Mouse (Mus musculus) hindbrain, embryonic 11.5 days (tissue): ENCODE measurements around the gene Cit. TPM values are rescaled to one million over a fixed set of nuclear protein-coding genes. Genes with fewer than 3 reads are reported as not detected.

ENCODE experiments used
- ATAC-seq: fragments of 200-750 bp; cut with Nextera tagmentation; 2 replicates; pipeline ENCODE4 v1.8.0; 2017; ENCODE audit warnings: mild to moderate bottlenecking, moderate TSS enrichment, moderate library complexity; ENCODE audit not compliant: low FRiP score
- DNase-seq: peaks from one replicate; pipeline ENCODE4 v3.0.0-alpha.2; 2015; ENCODE audit warnings: low spot score
- H3K27ac ChIP-seq: fragments of 300-500 bp; sonication (generic); 2 replicates; pipeline ENCODE4 v1.5.1; 2014; ENCODE audit warnings: mild to moderate bottlenecking, low read depth, low read length
- H3K27me3 ChIP-seq: fragments of 300-500 bp; sonication (generic); 2 replicates; pipeline ENCODE4 v1.6.1; 2014; ENCODE audit warnings: mild to moderate bottlenecking, low read length, moderate library complexity, mixed read lengths; ENCODE audit not compliant: control insufficient read depth, insufficient read depth
- H3K36me3 ChIP-seq: fragments of 300-500 bp; sonication (generic); 2 replicates; pipeline ENCODE4 v1.6.1; 2014; ENCODE audit warnings: mild to moderate bottlenecking, low read length, moderate library complexity, mixed read lengths; ENCODE audit not compliant: control insufficient read depth, insufficient read depth
- H3K4me1 ChIP-seq: fragments of 300-500 bp; sonication (generic); replicated peaks from 2 replicates; pipeline ENCODE4 v1.6.1; 2014; ENCODE audit warnings: low read length, mixed read lengths; ENCODE audit not compliant: control insufficient read depth, insufficient read depth
- H3K4me2 ChIP-seq: fragments of 300-500 bp; sonication (generic); replicated peaks from 2 replicates; pipeline ENCODE4 v1.6.1; 2014; ENCODE audit warnings: mild to moderate bottlenecking, low read depth, low read length
- H3K4me3 ChIP-seq: fragments of 300-500 bp; sonication (generic); 2 replicates; pipeline ENCODE4 v1.5.1; 2014; ENCODE audit warnings: low read depth, low read length
- H3K9ac ChIP-seq: fragments of 300-500 bp; sonication (generic); 2 replicates; pipeline ENCODE4 v1.6.1; 2014; ENCODE audit warnings: low read depth, low read length
- H3K9me3 ChIP-seq: fragments of 300-500 bp; sonication (generic); 2 replicates; pipeline ENCODE4 v1.6.1; 2016; ENCODE audit warnings: low read length; ENCODE audit not compliant: control insufficient read depth
- WGBS: fragments of 180-500 bp; shearing (Covaris S2); extraction: QIAGEN DNeasy Blood & Tissue Kit; methylation state at CpG from one replicate; pipeline ENCODE4 v1.1.7; 2014; 5-methylcytosine and 5-hydroxymethylcytosine counted together
- polyA plus RNA-seq: library from polyadenylated mRNA; unstranded; fragments of >200 nt; fragmentation: Nextera tagmentation; extraction: Ambion mirVana; gene quantifications from 2 replicates; pipeline ENCODE4 v1.2.1, GENCODE M21; 2014

Cit gene
- polyA plus RNA-seq, 1 experiment from 2014 or later: 33.6 TPM

GRCm38 (mm10) chr5:115975672-115976071 is 130.6 kb downstream of the Cit start:
- H3K4me2 ChIP-seq: no peak overlapping the region
- no peak overlapping the region for H3K27ac ChIP-seq
- H3K4me1 ChIP-seq: no peaks in the 10 kb centered on the region
- H3K9me3 ChIP-seq: no peaks in the 10 kb centered on the region
- H3K9ac ChIP-seq: no peak overlapping the region
- ATAC-seq (no peak), DNase-seq (no peak)
- 91% methylated on average over 10 of the region's 10 CpGs for WGBS
- no peaks in the 10 kb centered on the region for H3K36me3 ChIP-seq
- H3K4me3 ChIP-seq: no peak overlapping the region
- no peaks in the 10 kb centered on the region for H3K27me3 ChIP-seq

GRCm38 (mm10) chr5:115976446-115976845 is 131.4 kb downstream of the Cit start:
- no peak for DNase-seq
- H3K9me3 ChIP-seq: no peaks in the 10 kb centered on the region
- H3K9ac ChIP-seq: no peak overlapping the region
- WGBS: 89% methylated on average over 5 of the region's 5 CpGs
- H3K4me3 ChIP-seq: no peak overlapping the region
- H3K27ac ChIP-seq: no peak overlapping the region
- no peaks in the 10 kb centered on the region for H3K27me3 ChIP-seq
- H3K4me1 ChIP-seq: no peaks in the 10 kb centered on the region
- no peak for ATAC-seq
- no peak overlapping the region for H3K4me2 ChIP-seq
- H3K36me3 ChIP-seq: no peaks in the 10 kb centered on the region

- no peaks in the 10 kb centered on the region for H3K27me3 ChIP-seq
- H3K9ac ChIP-seq: no peak overlapping the region
- no peak overlapping the region for H3K4me3 ChIP-seq
- H3K4me2 ChIP-seq: no peak overlapping the region
- H3K27ac ChIP-seq: no peak overlapping the region
- DNase-seq (no peak), ATAC-seq (no peak)
- no peaks in the 10 kb centered on the region for H3K36me3 ChIP-seq
- no peaks in the 10 kb centered on the region for H3K4me1 ChIP-seq
- 75% methylated on average over 10 of the region's 10 CpGs for WGBS
- H3K9me3 ChIP-seq: no peaks in the 10 kb centered on the region
Observed at GRCm38 (mm10) chr5:115977266-115977665, 132.2 kb downstream of the Cit start.

- Histone ChIP-seq H3K36me3 (no peaks in the 10 kb centered on the region), H3K27me3 (no peaks in the 10 kb centered on the region), H3K4me1 (no peaks in the 10 kb centered on the region), H3K27ac (peak overlapping the region; percentile 30; the same call in 1 of the 2 replicates), H3K4me3 (no peak overlapping the region), H3K4me2 (no peak overlapping the region), H3K9ac (no peak overlapping the region), H3K9me3 (no peaks in the 10 kb centered on the region)
- no peak for DNase-seq
- whole genome bisulfite sequencing: 73% methylated on average over 10 of the region's 10 CpGs
- ATAC-seq: no peak
Observed at GRCm38 (mm10) chr5:115977757-115978156, 132.7 kb downstream of the Cit start.

- Histone ChIP-seq H3K9ac (no peak overlapping the region), H3K36me3 (no peaks in the 10 kb centered on the region), H3K27ac (peak overlapping the region; percentile 30; the same call in 1 of the 2 replicates), H3K27me3 (no peaks in the 10 kb centered on the region), H3K4me3 (no peak overlapping the region), H3K4me1 (no peaks in the 10 kb centered on the region), H3K4me2 (no peak overlapping the region), H3K9me3 (no peaks in the 10 kb centered on the region)
- WGBS: 70% methylated on average over 5 of the region's 5 CpGs
- DNase-seq: no peak
- no peak for ATAC-seq
Observed at GRCm38 (mm10) chr5:115978255-115978654, 133.2 kb downstream of the Cit start.

GRCm38 (mm10) chr5:115979134-115979696 is 134.1 kb downstream of the Cit start:
- H3K4me3 ChIP-seq: no peak overlapping the region
- ATAC-seq (no peak), DNase-seq (peak; percentile 46)
- 64% methylated on average over 15 of the region's 16 CpGs for WGBS
- no peak overlapping the region for H3K9ac ChIP-seq
- no peaks in the 10 kb centered on the region for H3K36me3 ChIP-seq
- no peak overlapping the region for H3K27ac ChIP-seq
- H3K4me2 ChIP-seq: no peak overlapping the region
- no peaks in the 10 kb centered on the region for H3K27me3 ChIP-seq
- H3K9me3 ChIP-seq: no peaks in the 10 kb centered on the region
- H3K4me1 ChIP-seq: no peaks in the 10 kb centered on the region

GRCm38 (mm10) chr5:115980537-115980936 is 135.5 kb downstream of the Cit start:
- no peaks in the 10 kb centered on the region for H3K36me3 ChIP-seq
- ATAC-seq: no peak
- H3K4me3 ChIP-seq: no peak overlapping the region
- no peaks in the 10 kb centered on the region for H3K4me1 ChIP-seq
- DNase-seq: no peak
- no peaks in the 10 kb centered on the region for H3K9me3 ChIP-seq
- no peak overlapping the region for H3K4me2 ChIP-seq
- 91% methylated on average over 9 of the region's 9 CpGs for WGBS
- H3K27me3 ChIP-seq: no peaks in the 10 kb centered on the region
- H3K9ac ChIP-seq: no peak overlapping the region
- H3K27ac ChIP-seq: no peak overlapping the region

- Histone ChIP-seq H3K4me3 (no peak overlapping the region), H3K4me1 (no peaks in the 10 kb centered on the region), H3K4me2 (no peak overlapping the region), H3K9ac (no peak overlapping the region), H3K9me3 (no peaks in the 10 kb centered on the region), H3K27ac (no peak overlapping the region), H3K27me3 (no peaks in the 10 kb centered on the region), H3K36me3 (no peaks in the 10 kb centered on the region)
- ATAC-seq (no peak), DNase-seq (no peak)
- whole genome bisulfite sequencing: 87% methylated on average over 7 of the region's 7 CpGs
Observed at GRCm38 (mm10) chr5:115982671-115983373, 137.7 kb downstream of the Cit start.

- no peaks in the 10 kb centered on the region for H3K36me3 ChIP-seq
- no peak overlapping the region for H3K27ac ChIP-seq
Observed at GRCm38 (mm10) chr5:115984392-115984791, 139.3 kb downstream of the Cit start.

More at GRCm38 (mm10) chr5:115984392-115984791, 139.3 kb downstream of the Cit start:
- Histone ChIP-seq H3K9me3 (no peaks in the 10 kb centered on the region), H3K27me3 (no peaks in the 10 kb centered on the region), H3K4me2 (no peak overlapping the region), H3K4me1 (no peaks in the 10 kb centered on the region), H3K9ac (no peak overlapping the region), H3K4me3 (no peak overlapping the region)
- DNase-seq (no peak), ATAC-seq (no peak)
- WGBS: 95% methylated on average over 6 of the region's 6 CpGs
